Mouse (Mus musculus) heart, adult 2 months (tissue): ENCODE results near the gene Msantd2.

Experiments
- CTCF ChIP-seq: fragments of 200-600 bp; IDR thresholded peaks from 2 replicates; pipeline ENCODE4 v1.8.1; 2022; ENCODE audit warnings: antibody characterized with exemption, mild to moderate bottlenecking, moderate library complexity
- POLR2A ChIP-seq: fragments of 200-500 bp; IDR thresholded peaks from 2 replicates; pipeline ENCODE4 v1.6.1; 2011; ENCODE audit warnings: mild to moderate bottlenecking, low read depth, low read length, control low read depth; ENCODE audit not compliant: insufficient read depth

DNA sequence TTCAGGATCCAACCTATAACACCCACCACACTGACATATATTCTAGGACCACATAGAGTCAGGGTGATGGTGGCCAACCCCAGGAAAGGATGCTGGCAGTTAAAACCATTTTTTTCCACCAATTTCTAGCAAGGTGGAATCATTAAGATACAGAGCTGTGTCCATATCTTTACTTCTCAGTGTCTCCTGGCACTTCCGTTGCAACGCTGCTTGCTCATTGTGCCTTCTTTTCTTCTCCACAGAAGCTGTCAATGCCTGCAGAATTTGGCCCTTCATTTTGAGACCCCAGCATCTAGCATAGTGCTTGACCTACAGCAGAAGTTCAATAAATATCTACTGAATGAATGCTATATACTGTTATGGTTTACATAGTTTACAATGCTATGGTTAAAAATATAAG lies 77.9 kb downstream of the Msantd2 start:
- TF ChIP-seq CTCF (no peak), POLR2A (no peak)
